Comparison of ENCODE assay signal across 23 mouse cellular contexts in the genomic region with DNA sequence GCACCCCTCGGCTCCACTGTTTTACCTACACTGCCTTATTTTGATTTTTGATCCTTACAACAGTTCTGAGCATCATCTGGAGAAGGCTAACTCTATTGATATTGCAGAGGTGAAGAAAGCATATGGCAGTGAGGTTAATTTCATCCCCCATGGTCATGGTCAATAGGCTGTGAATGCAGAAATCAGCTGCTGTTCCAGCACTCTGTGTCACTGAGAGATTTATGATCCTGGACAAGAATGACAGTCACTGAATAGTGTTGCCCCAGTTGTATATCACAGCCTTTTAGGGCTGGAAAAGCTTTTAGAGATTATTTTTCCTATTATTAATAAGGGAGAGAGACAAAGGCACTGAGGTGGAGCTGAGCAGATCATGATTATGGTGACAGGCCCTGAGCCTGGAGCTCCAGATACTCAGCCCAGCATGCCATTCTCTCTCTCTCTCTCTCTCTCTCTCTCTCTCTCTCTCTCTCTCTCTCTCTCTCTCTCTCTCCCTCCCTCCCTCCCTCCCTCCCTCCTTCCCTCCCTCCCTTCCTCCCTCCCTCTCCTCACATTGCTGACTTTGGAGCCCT.
DNase-seq lines count a peak whose midpoint lies in the region; ATAC-seq lines count a peak whose summit lies in the region.
"Had no signal": no experiment of that assay in that cellular context is flagged by ENCODE, and none has a peak within 500 bp of the region (broad histone marks: within the 10 kb centered on the region; RNA-seq: fewer than 3 reads in every experiment).

No protein-coding gene starts in this region.

- WGBS in forebrain, embryonic 15.5 days = 84% methylated on average over 1 of the region's 1 CpGs
- 85% methylated on average over 1 of the region's 1 CpGs for WGBS in forebrain, embryonic 11.5 days
- WGBS in neural tube, embryonic 11.5 days = 86% methylated on average over 1 of the region's 1 CpGs
- WGBS in midbrain, embryonic 15.5 days = 71% methylated on average over 1 of the region's 1 CpGs
- 85% methylated on average over 1 of the region's 1 CpGs for WGBS in limb, embryonic 10.5 days

- H3K27me3 ChIP-seq in forebrain, embryonic 15.5 days = no peaks in the 10 kb centered on the region
- H3K27me3 ChIP-seq in forebrain, embryonic 11.5 days (ENCODE audit: control insufficient read depth, insufficient read depth, low read length) = no peaks in the 10 kb centered on the region
- H3K27me3 ChIP-seq in neural tube, embryonic 11.5 days (ENCODE audit: control insufficient read depth, insufficient read depth, low read length) = no peaks in the 10 kb centered on the region
- H3K27me3 ChIP-seq in midbrain, embryonic 15.5 days (replicated peaks) = no peaks in the 10 kb centered on the region
- no peaks in the 10 kb centered on the region for H3K27me3 ChIP-seq in limb, embryonic 10.5 days (ENCODE audit: low read depth, poor library complexity, severe bottlenecking)
- H3K27me3 ChIP-seq: CH12.LX; embryonic facial prominence, embryonic 12.5 days; limb, embryonic 12.5 days; liver, embryonic 13.5 days had no signal

- ATAC-seq in forebrain, embryonic 15.5 days (replicated peaks) = no peak
- no peak for ATAC-seq in forebrain, embryonic 11.5 days (replicated peaks; ENCODE audit: low FRiP score)
- peak; percentile 63; the same call in 1 of the 2 replicates for ATAC-seq in neural tube, embryonic 11.5 days (ENCODE audit: insufficient read depth, low FRiP score, low TSS enrichment)
- ATAC-seq in midbrain, embryonic 15.5 days (replicated peaks) = peak; percentile 75
- ATAC-seq: inflammation-experienced regulatory T-cells, adult 6 months had no signal

- H3K27ac ChIP-seq in forebrain, embryonic 15.5 days (replicated peaks) = peak overlapping the region; percentile 38; the same call in 1 of the 2 replicates
- no peak overlapping the region for H3K27ac ChIP-seq in forebrain, embryonic 11.5 days (ENCODE audit: low read depth, low read length)
- H3K27ac ChIP-seq in neural tube, embryonic 11.5 days (ENCODE audit: low read depth, low read length) = no peak overlapping the region
- H3K27ac ChIP-seq in midbrain, embryonic 15.5 days = peak overlapping the region; percentile 65
- no peak overlapping the region for H3K27ac ChIP-seq in limb, embryonic 10.5 days
- H3K27ac ChIP-seq: embryonic facial prominence, embryonic 12.5 days; limb, embryonic 12.5 days; liver, embryonic 13.5 days had no signal

- no peak overlapping the region for H3K4me2 ChIP-seq in forebrain, embryonic 15.5 days (replicated peaks)
- no peak overlapping the region for H3K4me2 ChIP-seq in forebrain, embryonic 11.5 days (ENCODE audit: low read depth, low read length, severe bottlenecking)
- no peak overlapping the region for H3K4me2 ChIP-seq in neural tube, embryonic 11.5 days (ENCODE audit: low read depth)
- H3K4me2 ChIP-seq in midbrain, embryonic 15.5 days = no peak overlapping the region
- H3K4me2 ChIP-seq: embryonic facial prominence, embryonic 12.5 days; heart, embryonic 11.5 days; limb, embryonic 12.5 days; liver, embryonic 13.5 days; lung, embryonic 14.5 days had no signal

- 0 out of 2 replicates have a peak, but pooled peaks cover 6% of the 10 kb centered on the region for H3K4me1 ChIP-seq in forebrain, embryonic 15.5 days
- no peaks in the 10 kb centered on the region for H3K4me1 ChIP-seq in forebrain, embryonic 11.5 days (replicated peaks; ENCODE audit: control insufficient read depth, insufficient read depth, low read length)
- 0 out of 2 replicates have a peak, but pooled peaks cover 4% of the 10 kb centered on the region for H3K4me1 ChIP-seq in neural tube, embryonic 11.5 days (ENCODE audit: control insufficient read depth, insufficient read depth, low read length)
- peaks cover 14% of the 10 kb centered on the region; the same call in 1 of the 2 replicates for H3K4me1 ChIP-seq in midbrain, embryonic 15.5 days
- no peaks in the 10 kb centered on the region; the same call in 1 of the 2 replicates for H3K4me1 ChIP-seq in limb, embryonic 10.5 days
- H3K4me1 ChIP-seq: embryonic facial prominence, embryonic 12.5 days; liver, embryonic 13.5 days had no signal

- H3K4me3 ChIP-seq in forebrain, embryonic 15.5 days = no peak overlapping the region
- H3K4me3 ChIP-seq in forebrain, embryonic 11.5 days (ENCODE audit: low read depth, low read length) = no peak overlapping the region
- no peak overlapping the region for H3K4me3 ChIP-seq in neural tube, embryonic 11.5 days (ENCODE audit: low read depth, low read length)
- H3K4me3 ChIP-seq in midbrain, embryonic 15.5 days = no peak overlapping the region
- no peak overlapping the region for H3K4me3 ChIP-seq in limb, embryonic 10.5 days
- H3K4me3 ChIP-seq: embryonic facial prominence, embryonic 12.5 days; erythroblast, embryonic 14.5 days; limb, embryonic 12.5 days; liver, embryonic 13.5 days had no signal

- H3K9me3 ChIP-seq in forebrain, embryonic 15.5 days = no peaks in the 10 kb centered on the region
- no peaks in the 10 kb centered on the region for H3K9me3 ChIP-seq in forebrain, embryonic 11.5 days (ENCODE audit: control insufficient read depth, low read length)
- no peaks in the 10 kb centered on the region for H3K9me3 ChIP-seq in neural tube, embryonic 11.5 days (ENCODE audit: control insufficient read depth, low read length)
- H3K9me3 ChIP-seq in midbrain, embryonic 15.5 days = no peaks in the 10 kb centered on the region
- no peaks in the 10 kb centered on the region for H3K9me3 ChIP-seq in limb, embryonic 10.5 days (replicated peaks)
- H3K9me3 ChIP-seq: embryonic facial prominence, embryonic 12.5 days; limb, embryonic 12.5 days; liver, embryonic 13.5 days had no signal

- DNase-seq in forebrain, embryonic 11.5 days (ENCODE audit: low spot score) = no peak
- peak; percentile 18 for DNase-seq in neural tube, embryonic 11.5 days (ENCODE audit: low spot score)
- DNase-seq in neural tube, embryonic 10.5 days (ENCODE audit: extremely low spot score, low spot score) = no peak
- no peak for DNase-seq in frontal cortex, postnatal 25 days (ENCODE audit: low spot score in 2 of 2)
- no peak for DNase-seq in limb, embryonic 10.5 days (ENCODE audit: low spot score)
- no peak for DNase-seq in layer of hippocampus, adult 11-12 months (ENCODE audit: low spot score)
- DNase-seq: adrenal gland, postnatal 14 days; cerebellum, adult 11 months; gastrocnemius, postnatal 36 days; kidney, adult 9 months; kidney, postnatal 25 days; liver, embryonic 13.5 days; lung, embryonic 14.5 days; lung, postnatal 36 days; thymus, adult 2 months had no signal

- H3K36me3 ChIP-seq in forebrain, embryonic 15.5 days = no peaks in the 10 kb centered on the region
- no peaks in the 10 kb centered on the region for H3K36me3 ChIP-seq in forebrain, embryonic 11.5 days (ENCODE audit: control insufficient read depth, insufficient read depth, low read length)
- no peaks in the 10 kb centered on the region for H3K36me3 ChIP-seq in neural tube, embryonic 11.5 days (ENCODE audit: control insufficient read depth, insufficient read depth, low read length)
- no peaks in the 10 kb centered on the region for H3K36me3 ChIP-seq in midbrain, embryonic 15.5 days (replicated peaks)
- H3K36me3 ChIP-seq in limb, embryonic 10.5 days = no peaks in the 10 kb centered on the region
- H3K36me3 ChIP-seq: embryonic facial prominence, embryonic 12.5 days; limb, embryonic 12.5 days; liver, embryonic 13.5 days had no signal

- no peak overlapping the region for H3K9ac ChIP-seq in forebrain, embryonic 15.5 days (replicated peaks)
- no peak overlapping the region for H3K9ac ChIP-seq in forebrain, embryonic 11.5 days (ENCODE audit: low read length)
- H3K9ac ChIP-seq in neural tube, embryonic 11.5 days (ENCODE audit: low read length) = no peak overlapping the region
- no peak overlapping the region for H3K9ac ChIP-seq in midbrain, embryonic 15.5 days
- H3K9ac ChIP-seq: embryonic facial prominence, embryonic 12.5 days; limb, embryonic 12.5 days; liver, embryonic 13.5 days; lung, embryonic 14.5 days had no signal

Comparison
In these comparisons a context has a peak if more than half of its experiments do, and no peak if none do; other contexts are left out.
1. H3K27ac ChIP-seq: peak in forebrain, embryonic 15.5 days (single experiment) and midbrain, embryonic 15.5 days (single experiment); none in forebrain, embryonic 11.5 days (single experiment), neural tube, embryonic 11.5 days (single experiment) and limb, embryonic 10.5 days (single experiment).
2. ATAC-seq: peak in neural tube, embryonic 11.5 days (single experiment) and midbrain, embryonic 15.5 days (single experiment); none in forebrain, embryonic 15.5 days (single experiment) and forebrain, embryonic 11.5 days (single experiment).